Mouse (Mus musculus): ENCODE results near the gene Ccnd3. TPM values are rescaled to one million over a fixed set of nuclear protein-coding genes. Genes with fewer than 3 reads are reported as not detected.
A peak's percentile ranks its signal among the peaks of the same experiment; 100 is the strongest.

Ccnd3 gene
- polyA plus RNA-seq, 1 experiment, result 1,622 TPM

DNA sequence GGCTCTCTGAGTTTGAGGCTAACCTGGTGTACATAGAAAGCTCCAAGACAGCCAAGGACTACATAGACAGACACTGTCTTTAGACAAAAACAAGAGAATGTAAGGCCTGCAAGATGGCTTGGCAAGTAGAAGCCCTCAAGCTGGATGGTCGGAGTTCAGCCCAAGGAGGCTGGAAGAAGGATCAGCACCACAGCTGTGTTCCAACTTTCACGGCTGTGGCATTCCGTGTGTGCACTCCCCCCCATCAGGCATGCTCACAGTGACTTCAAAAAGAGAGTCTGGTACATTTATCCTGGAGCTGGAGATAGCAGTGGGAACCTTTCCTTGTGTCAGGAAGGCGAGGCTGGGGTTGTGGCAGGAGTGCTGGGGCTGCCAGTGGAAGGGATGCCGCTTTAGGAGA, 121.2 kb downstream of the Ccnd3 start:
- Histone ChIP-seq H3K27me3 (ENCODE audit: control insufficient read depth, insufficient read depth, low read length) (no peaks in the 10 kb centered on the region), H3K36me3 (ENCODE audit: control insufficient read depth, insufficient read depth, low read length) (peaks cover 28% of the 10 kb centered on the region), H3K4me3 (ENCODE audit: control insufficient read depth, insufficient read depth, low read length) (no peak overlapping the region), H3K27ac (ENCODE audit: control insufficient read depth, insufficient read depth, low read length) (no peak overlapping the region), H3K4me1 (replicated peaks; ENCODE audit: control insufficient read depth, insufficient read depth, low read length) (peaks cover 13% of the 10 kb centered on the region)
- no peak for DNase-seq
- no peak for TF ChIP-seq CTCF (IDR thresholded peaks at IDR 0.05; ENCODE audit: borderline replicate concordance, control insufficient read depth, extremely low read depth, insufficient read depth, low read length, poor library complexity)
- 98% methylated on average over 5 of the region's 5 CpGs for whole genome bisulfite sequencing

DNA sequence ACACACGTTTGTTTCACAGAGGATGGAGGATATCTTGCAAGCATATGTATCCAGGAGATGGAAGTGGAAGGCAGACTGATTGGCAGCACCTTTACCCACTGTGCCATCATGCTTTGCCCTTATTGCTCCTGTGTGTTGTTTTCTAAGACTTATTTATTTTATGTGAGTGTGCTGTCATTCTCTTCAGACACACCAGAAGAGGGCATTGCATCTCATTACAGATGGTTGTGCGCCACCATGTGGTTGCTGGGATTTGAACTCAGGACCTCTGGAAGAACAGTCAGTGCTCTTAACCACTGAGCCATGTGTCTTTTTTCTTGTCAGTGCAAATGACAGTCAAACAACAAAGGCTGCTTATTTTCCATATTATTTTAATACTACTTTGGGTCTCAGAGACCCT, 122.9 kb downstream of the Ccnd3 start:
- WGBS, result 83% methylated on average over 2 of the region's 2 CpGs
- TF ChIP-seq POLR2A (IDR thresholded peaks at IDR 0.05; ENCODE audit: control insufficient read depth, extremely low read depth, insufficient read depth, low read length, poor library complexity) (no peak), CTCF (IDR thresholded peaks at IDR 0.05; ENCODE audit: borderline replicate concordance, control insufficient read depth, extremely low read depth, insufficient read depth, low read length, poor library complexity) (no peak)
- Histone ChIP-seq H3K4me3 (ENCODE audit: control insufficient read depth, insufficient read depth, low read length) (no peak overlapping the region), H3K36me3 (ENCODE audit: control insufficient read depth, insufficient read depth, low read length) (peaks cover 16% of the 10 kb centered on the region), H3K27me3 (ENCODE audit: control insufficient read depth, insufficient read depth, low read length) (no peaks in the 10 kb centered on the region), H3K27ac (ENCODE audit: control insufficient read depth, insufficient read depth, low read length) (no peak overlapping the region), H3K4me1 (replicated peaks; ENCODE audit: control insufficient read depth, insufficient read depth, low read length) (peaks cover 13% of the 10 kb centered on the region)
- no peak for DNase-seq

- TF ChIP-seq CTCF (IDR thresholded peaks at IDR 0.05; ENCODE audit: borderline replicate concordance, control insufficient read depth, extremely low read depth, insufficient read depth, low read length, poor library complexity) (no peak), POLR2A (IDR thresholded peaks at IDR 0.05; ENCODE audit: control insufficient read depth, extremely low read depth, insufficient read depth, low read length, poor library complexity) (0 out of 2 replicates have a peak, but pooled peaks have one; percentile 46)
- under 1% methylated on average over 63 of the region's 63 CpGs for WGBS
- Histone ChIP-seq H3K27me3 (ENCODE audit: control insufficient read depth, insufficient read depth, low read length) (no peaks in the 10 kb centered on the region), H3K27ac (ENCODE audit: control insufficient read depth, insufficient read depth, low read length) (peak overlapping the region; percentile 32), H3K4me3 (ENCODE audit: control insufficient read depth, insufficient read depth, low read length) (peak overlapping the region; percentile 78), H3K4me1 (replicated peaks; ENCODE audit: control insufficient read depth, insufficient read depth, low read length) (peaks cover 13% of the 10 kb centered on the region), H3K36me3 (ENCODE audit: control insufficient read depth, insufficient read depth, low read length) (peaks cover 4% of the 10 kb centered on the region)
- DNase-seq, result peak; percentile 95
Observed at GRCm38 (mm10) chr17:47628851-47629676, 124.2 kb downstream of the Ccnd3 start.

GRCm38 (mm10) chr17:47629717-47630677, 125.1 kb downstream of the Ccnd3 start:
- Histone ChIP-seq H3K27me3 (ENCODE audit: control insufficient read depth, insufficient read depth, low read length) (no peaks in the 10 kb centered on the region), H3K36me3 (ENCODE audit: control insufficient read depth, insufficient read depth, low read length) (no peaks in the 10 kb centered on the region; the same call in 1 of the 2 replicates), H3K4me1 (replicated peaks; ENCODE audit: control insufficient read depth, insufficient read depth, low read length) (peaks cover 13% of the 10 kb centered on the region), H3K4me3 (ENCODE audit: control insufficient read depth, insufficient read depth, low read length) (peak overlapping the region; percentile 78), H3K27ac (ENCODE audit: control insufficient read depth, insufficient read depth, low read length) (0 out of 2 replicates have a peak overlapping the region, but pooled peaks have one; percentile 1)
- TF ChIP-seq CTCF (IDR thresholded peaks at IDR 0.05; ENCODE audit: borderline replicate concordance, control insufficient read depth, extremely low read depth, insufficient read depth, low read length, poor library complexity) (no peak), POLR2A (IDR thresholded peaks at IDR 0.05; ENCODE audit: control insufficient read depth, extremely low read depth, insufficient read depth, low read length, poor library complexity) (no peak)
- DNase-seq, result no peak
- under 1% methylated on average over 61 of the region's 61 CpGs for WGBS

GRCm38 (mm10) chr17:47630678-47631065, 125.8 kb downstream of the Ccnd3 start, which contains the start of gene Usp49:
Gene Usp49, plus strand, starts transcription at chr17:47630690.
- peaks cover 13% of the 10 kb centered on the region for H3K4me1 ChIP-seq (replicated peaks; ENCODE audit: control insufficient read depth, insufficient read depth, low read length)
- 4% methylated on average over 3 of the region's 3 CpGs for WGBS
- no peak for DNase-seq
- H3K36me3 ChIP-seq (ENCODE audit: control insufficient read depth, insufficient read depth, low read length), result no peaks in the 10 kb centered on the region
- peak within 1 kb of the TSS; percentile 78 for H3K4me3 ChIP-seq (ENCODE audit: control insufficient read depth, insufficient read depth, low read length)
- H3K27me3 ChIP-seq (ENCODE audit: control insufficient read depth, insufficient read depth, low read length), result no peaks in the 10 kb centered on the region
- 0 out of 2 replicates have a peak within 1 kb of the TSS, but pooled peaks have one; percentile 1 for H3K27ac ChIP-seq (ENCODE audit: control insufficient read depth, insufficient read depth, low read length)
- TF ChIP-seq CTCF (IDR thresholded peaks at IDR 0.05; ENCODE audit: borderline replicate concordance, control insufficient read depth, extremely low read depth, insufficient read depth, low read length, poor library complexity), result no peak

GRCm38 (mm10) chr17:47632181-47632840, 127.5 kb downstream of the Ccnd3 start:
- no peak overlapping the region for H3K27ac ChIP-seq (ENCODE audit: control insufficient read depth, insufficient read depth, low read length)
- TF ChIP-seq CTCF (IDR thresholded peaks at IDR 0.05; ENCODE audit: borderline replicate concordance, control insufficient read depth, extremely low read depth, insufficient read depth, low read length, poor library complexity), result no peak
- TF ChIP-seq POLR2A (IDR thresholded peaks at IDR 0.05; ENCODE audit: control insufficient read depth, extremely low read depth, insufficient read depth, low read length, poor library complexity), result no peak
- no peak for DNase-seq
- no peaks in the 10 kb centered on the region for H3K36me3 ChIP-seq (ENCODE audit: control insufficient read depth, insufficient read depth, low read length)
- WGBS, result 91% methylated on average over 4 of the region's 4 CpGs
- no peaks in the 10 kb centered on the region for H3K27me3 ChIP-seq (ENCODE audit: control insufficient read depth, insufficient read depth, low read length)
- no peak overlapping the region for H3K4me3 ChIP-seq (ENCODE audit: control insufficient read depth, insufficient read depth, low read length)
- H3K4me1 ChIP-seq (replicated peaks; ENCODE audit: control insufficient read depth, insufficient read depth, low read length), result peaks cover 13% of the 10 kb centered on the region

All from thymus, adult 2 months (tissue).